Mouse (Mus musculus) embryo, embryonic 10.5 days (tissue): ENCODE results near the gene Espn.

ENCODE experiments used
- DNase-seq: peaks from one replicate; pipeline ENCODE4 v3.0.0-alpha.2; 2015; ENCODE audit warnings: low spot score

The Espn gene

DNA sequence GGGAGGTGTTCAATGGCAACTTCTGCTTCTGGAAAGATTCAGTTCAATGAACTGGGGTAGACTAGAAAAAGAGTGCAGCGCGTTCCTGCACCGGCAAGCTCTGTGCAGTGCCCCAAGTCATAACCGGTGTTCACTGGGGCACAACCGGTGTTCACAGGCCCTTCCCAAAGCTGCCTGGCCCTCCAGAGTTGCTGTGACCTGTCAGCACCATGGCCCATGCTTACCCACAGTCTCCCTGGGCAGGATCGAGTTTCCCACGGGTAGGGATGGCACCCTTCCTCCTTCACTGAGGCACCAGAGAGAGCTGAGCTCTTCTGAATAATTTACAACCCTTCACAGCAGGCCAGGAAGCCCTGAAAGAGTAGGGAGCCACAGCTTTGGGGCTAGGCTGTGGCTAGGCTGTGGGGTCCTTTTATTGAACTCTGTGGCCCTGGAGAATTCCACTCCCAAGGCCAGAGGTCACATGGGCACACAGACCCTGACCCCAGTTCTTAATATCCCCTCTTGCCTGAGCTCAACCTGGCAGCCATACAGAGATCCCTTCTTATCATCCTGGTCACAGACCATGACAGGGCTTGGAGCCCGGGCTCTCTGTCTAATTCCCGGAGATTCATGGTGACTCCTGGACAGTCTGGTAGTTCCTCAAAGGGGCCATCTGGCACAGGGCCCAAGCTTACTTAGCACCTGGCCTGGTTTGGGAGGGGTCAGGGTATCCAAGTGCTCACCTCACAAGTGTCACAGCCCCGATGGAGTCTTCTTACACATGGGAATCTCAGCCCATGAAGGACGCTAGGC, 5.9 kb downstream of the Espn start:
- no peak for DNase-seq

DNA sequence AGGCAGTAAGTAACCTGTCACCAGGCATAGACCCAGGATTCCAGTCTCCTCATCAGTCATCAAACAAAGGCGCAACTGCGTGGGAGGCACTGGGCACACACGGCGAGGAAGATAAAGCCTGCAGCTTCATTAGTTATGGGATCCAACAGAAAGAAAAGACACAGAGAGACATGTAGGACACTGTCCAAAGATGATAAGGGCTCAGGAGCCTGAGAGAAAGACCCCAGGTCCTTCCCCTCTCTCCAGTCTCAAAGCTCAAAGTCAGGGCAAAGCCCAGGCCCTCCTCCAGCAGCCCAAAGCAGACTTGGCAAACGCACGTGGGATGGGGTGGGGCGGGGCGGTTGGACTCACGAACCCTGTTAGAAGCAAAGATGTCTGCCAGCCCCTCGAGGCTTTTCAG, 6.7 kb downstream of the Espn start:
- DNase-seq: no peak

DNA sequence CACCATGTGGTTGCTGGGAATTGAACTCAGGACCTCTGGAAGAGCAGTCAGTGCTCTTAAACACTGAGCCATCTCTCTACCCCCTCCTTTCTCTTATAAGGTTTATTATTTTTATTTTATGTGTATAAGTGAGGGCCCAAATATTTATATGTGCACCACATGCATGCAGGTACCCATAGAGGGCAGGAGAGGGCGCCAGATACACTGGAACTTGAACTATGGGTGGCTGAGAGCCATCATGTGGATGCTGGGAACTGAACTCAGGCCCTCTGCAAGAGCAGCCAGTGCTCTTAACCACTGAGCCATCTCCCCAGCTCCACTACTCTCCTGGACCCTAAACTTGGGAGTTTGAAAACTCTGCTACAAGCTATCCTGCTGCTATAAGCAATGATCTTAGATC, 8.5 kb downstream of the Espn start:
- DNase-seq: no peak

DNA sequence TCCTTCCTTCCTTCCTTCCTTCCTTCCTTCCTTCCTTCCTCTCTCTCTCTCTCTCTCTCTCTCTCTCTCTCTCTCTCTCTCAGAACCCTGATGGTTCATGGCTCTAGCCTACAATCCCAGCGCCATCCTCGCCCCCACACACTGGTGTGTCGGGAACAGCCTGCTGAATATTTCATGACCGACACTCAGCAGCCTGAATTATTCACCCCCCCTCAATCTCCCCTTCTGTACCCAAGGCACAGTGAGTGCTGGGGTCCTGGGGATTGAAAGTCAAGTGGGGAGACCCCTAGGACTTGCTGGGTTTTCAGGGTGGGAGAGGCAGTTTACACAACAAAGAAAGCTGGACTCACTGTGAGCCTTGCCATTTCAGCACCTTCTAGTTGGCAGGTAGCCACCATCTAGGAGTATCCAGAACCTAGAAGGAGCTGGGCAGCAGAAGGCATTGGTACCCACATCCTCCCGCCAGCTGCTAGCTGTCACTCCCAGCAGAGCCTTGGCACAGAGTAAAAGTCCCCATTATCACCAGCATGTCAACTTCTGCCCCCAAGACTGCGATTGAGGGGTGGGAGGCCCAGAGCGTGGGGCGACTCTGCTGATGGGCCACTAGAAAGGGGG, 10.5 kb downstream of the Espn start:
- DNase-seq: no peak

DNA sequence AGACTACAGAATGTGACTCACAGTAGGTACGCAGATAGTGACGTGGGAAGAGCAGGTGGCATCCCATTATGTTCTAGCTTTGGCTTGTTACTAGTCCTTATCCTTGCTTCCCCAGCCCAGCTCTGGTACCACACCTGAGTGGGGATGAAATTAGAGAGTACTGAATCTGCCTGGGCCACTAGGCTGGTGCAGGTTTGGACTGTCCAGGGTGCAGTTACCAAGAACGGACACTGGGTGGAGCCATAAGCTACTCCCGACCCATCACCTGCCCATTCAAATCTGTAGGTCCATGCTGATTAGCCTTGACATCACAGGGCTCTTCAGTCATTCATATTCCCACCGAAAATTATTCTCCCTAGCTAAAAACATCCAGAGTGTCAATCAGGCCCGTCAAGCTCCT, 11.7 kb downstream of the Espn start:
- peak; percentile 67 for DNase-seq

DNA sequence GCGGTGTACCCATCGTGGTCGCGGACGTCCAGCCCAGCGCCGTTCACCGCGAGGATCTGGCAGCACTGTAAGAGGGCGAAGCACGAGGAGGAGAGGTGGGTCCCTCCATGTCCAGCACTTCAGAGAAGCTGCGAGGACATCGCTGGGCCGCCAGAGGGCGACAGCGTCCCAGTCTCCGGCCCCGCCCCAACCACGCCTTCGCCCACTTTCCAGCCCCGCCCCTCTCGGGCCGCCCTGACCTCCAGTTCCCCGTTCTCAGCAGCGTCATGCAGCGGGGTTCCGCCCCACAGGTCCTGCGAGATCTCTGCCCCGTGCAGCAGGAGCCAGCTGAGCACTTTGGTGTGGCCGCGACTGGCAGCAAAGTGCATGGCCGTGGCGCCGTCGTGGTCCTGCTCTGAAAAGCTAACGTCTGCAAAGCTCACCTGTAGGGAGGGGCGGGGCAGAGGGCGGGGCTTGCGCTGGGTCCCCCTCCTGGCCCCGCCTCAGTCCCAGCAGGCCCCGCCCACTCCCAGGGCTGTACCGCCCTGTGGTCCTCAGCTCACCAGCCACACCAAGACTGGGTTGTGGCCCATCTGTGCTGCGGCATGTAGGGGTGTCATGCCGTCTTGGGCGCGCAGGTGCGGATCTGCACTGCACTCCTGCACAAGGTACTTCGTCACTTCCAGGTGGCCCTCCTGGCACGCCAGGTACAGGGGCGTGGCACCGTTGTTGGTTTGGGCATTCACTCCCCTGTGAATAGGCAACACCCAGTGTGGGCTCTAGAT, 13.5 kb downstream of the Espn start:
- DNase-seq: peak; percentile 89

DNA sequence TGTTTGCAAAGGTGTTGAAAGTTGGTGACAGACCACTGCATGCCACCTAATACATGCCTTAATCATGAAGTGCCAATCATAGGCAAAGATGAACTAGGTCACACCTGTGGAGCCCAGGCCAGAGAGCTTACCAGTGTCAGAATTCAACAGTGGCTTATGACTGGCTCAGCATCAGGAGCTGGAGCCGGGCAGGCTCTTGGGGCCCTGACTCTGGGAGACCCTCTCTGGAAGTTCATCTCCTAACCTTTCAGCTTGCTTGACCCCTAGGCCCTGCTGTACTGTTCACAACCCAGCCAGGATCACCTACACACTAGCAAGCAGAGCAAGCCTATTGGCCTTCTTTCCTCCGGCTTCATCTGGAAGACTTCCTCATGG, 15.3 kb downstream of the Espn start:
- no peak for DNase-seq

DNA sequence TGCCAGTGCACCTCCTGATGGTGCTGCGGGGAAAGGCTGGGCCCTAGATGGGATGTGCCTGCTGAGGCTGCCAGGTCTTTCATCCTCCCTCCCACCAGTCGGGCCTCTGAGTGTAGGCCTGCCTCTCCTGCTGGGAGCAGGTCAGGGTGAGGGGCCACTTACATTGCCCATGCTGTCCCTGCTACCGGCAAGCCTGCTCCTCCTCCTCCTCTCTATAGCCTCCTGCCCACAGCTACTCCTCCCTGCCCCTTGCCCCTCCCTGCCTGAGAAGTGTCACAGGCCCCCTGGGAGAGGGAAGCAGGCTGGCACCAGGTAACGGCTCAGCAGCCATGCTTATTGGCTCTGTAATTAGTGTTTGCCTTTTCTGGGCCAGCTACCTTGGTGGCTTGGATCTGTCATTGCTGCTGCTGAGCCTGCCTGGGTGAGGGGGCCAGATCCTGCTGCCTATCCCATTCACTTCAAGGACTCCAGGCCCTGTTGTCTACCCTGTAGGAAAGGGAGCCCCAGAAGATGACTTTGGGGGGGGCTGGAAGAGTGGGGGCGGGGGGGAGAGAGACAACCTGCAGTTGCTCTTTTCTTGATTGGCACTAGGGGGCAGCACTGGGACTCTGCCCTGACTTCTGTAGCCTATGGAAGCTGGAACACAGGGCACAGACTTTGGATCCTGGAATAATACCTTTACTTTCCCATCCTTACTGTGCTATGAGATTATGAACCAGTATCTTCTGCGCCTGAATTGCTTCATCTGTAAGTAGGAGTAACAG, 15.9 kb downstream of the Espn start:
- no peak for DNase-seq

DNA sequence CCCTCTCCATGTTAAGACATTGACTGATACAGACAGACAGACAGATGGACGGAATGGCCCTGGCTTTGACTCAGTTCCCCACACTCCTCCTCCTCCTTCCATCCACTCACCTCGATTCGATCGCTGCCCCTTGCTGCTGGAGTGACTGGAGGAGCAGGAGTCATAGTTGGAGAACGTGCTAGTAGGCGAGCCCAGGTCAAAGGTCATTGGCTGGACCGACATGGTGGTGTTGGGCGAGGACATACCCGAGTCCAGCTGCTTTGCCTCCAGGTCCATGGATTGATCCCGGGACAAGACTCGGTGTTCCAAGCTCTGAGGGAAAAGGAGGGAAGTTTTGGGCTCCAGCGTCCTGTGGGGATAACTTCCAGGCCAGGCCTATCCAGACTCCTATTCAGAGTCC, 16.8 kb downstream of the Espn start:
- DNase-seq: no peak

DNA sequence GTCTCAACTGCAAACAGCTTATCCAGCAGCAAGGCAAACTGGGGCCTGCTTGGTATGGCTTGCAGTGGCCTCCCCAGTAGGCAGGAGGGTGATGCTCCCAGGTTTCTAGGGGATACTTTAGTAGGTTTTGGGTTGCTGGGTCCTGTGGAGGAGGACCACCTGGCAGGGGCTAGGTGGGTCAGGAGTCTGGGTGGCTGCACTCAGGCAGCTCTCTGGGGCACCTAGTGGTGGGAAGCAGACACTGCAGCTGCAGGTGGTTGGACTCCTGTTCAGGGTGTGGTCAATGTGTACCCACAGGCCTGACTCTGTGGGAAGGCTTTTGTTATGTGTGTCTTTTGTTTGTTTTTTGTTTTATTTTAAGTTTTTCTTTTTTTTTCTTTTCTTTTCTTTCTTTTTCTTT, 17.7 kb downstream of the Espn start:
- peak; percentile 65 for DNase-seq

DNA sequence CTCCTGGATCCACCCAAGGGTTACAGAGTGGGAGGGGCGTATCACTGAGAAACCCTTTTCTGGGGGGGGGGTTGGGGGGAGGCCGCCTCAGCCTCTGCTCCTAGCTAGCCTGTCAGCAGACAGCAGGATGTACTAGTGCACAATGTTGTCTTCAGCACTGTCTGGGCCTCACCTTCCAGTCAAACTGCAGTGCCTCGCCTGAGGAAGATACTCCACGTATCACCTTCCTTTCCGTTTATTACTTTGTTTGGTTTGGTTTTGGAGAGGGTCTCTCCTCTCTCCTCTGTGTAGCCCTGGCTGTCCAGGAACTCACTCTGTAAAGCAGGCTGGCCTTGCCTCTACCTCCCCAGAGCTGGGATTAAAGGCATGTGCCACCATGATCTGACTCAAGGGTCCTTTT, 19.0 kb downstream of the Espn start:
- no peak for DNase-seq

DNA sequence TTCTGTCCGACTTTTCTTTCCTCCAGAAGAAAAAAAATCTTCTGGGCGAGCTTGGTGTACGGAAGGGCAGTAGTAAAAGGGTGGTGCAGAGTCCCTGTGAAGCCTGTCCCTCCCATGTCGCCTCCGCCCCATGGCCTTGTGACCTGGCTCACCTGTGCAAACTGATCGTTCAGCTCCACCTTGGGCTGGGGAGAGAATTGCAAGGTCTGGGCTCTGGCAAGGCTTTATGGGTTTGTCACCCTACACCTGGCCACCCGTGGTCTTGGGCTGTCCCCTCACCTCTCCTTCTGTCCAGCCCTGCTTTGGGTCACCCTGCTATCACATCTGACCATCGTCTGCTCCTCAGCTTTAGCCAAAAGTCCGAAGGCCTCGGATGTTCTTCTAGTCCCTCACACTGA, 19.4 kb downstream of the Espn start:
- no peak for DNase-seq

DNA sequence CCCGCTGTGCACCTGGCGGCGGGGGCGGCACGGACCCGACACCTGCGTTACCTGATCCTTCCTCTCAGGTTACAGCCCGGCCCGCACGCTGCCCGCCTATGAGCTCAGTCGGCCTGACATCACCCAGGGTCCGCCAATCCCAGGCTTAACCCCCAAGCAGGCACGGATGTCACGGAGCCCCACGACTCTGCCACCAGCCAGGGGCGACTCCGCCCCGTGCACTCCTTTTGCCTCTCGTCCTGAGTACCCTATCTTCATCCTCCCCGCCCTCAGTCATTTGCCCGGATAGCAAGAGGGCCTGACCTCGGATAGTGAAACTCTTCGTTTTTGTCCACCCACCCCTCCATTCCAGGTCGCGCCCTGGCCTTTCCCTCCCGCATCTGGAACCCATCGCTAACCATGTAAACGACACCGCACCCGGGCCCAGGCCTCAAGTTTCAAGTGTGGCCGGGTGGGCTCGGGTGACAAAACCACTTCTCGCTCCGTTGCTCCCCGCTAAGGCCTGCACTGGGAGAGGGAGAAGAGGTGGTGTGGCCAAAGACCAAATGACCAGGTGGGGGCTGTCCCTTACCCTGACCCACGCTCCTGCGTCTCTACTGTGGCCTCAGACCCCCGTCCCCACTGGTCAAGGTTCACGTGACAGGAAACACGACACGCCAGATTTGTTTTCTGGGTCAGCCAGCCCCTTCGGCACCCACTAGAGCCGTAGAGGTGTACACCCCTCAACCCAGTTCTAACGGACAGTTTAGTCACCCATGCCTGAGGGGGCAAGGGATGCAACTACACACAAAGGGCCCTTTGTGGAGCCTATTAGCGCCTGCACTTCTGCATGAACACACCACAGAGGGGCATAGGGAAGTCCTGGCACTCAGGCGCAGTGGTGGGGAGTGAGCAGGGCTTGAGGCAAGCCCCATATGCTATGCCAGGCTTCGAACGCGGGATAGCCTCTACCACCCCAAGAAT, 20.1 kb downstream of the Espn start:
- DNase-seq: no peak

DNA sequence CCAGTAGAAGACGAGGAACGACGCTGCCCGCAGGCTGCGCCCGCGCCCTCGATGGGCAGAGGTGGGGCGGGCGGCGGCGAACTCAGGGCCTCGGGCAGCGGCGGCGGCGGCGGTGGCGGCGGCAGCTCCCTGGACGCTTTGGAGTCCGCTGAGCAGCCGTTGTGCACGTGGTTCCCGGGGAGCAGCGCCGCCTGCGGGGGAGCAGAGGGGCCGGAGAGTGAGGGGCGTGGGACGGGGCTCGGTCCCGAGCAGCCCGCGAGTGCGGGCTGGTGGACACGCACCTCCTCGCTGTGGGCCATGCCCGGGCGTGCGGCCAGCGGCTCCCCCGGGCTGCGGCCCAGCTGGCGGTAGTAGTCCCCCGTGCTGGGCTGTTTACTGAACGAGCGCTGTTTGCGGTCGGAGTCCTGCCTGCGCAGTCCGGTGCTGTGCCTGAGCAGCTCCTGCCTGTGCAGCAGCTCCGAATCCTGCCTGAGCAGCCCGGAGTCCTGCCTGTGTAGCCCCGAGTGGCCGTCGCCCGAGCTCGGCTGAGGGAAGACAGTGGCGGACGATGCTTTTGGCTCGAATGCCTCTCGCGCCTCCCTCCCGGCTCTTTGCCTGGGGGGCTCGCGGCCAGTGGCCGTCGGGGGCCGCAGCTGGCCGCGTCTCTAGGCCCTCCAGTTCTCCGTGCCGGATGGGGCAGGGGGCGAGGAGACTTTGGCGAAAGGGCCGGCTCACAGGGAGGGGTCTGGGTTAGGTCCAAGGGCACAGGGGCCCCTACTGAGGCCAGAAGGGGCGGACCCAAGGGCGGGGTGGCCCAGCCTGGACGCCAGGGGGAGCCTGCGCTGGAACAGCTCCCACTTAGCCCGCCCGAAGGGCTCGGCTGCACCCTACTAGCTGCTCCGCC, 21.2 kb downstream of the Espn start:
- no peak for DNase-seq

DNA sequence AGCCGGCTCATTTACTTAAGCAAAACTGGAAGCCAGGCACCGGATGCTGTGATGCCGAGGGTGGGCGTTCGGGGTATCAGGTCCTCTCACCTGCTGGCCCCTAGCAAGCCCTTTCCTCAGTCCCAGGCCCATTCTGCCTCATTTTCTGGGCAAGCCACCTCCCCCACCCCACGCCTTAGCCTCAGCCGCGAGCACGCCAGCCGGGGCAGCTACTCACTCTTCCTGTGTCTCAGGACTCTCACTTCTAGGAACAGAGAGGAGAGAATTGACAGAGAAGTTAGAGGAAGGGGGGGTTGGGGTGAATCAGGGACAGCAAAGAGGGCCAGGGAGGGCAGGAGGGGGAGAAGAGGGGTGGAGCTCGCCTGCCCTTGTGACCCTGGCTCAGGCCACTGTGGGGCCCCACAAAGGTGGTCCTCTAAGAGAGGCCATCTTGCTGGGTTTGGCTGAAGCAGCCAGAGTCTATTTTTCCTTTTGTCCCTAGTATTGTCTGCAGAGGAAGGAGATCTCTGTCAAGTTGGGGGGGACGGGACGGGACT, 22.7 kb downstream of the Espn start:
- DNase-seq: no peak

DNA sequence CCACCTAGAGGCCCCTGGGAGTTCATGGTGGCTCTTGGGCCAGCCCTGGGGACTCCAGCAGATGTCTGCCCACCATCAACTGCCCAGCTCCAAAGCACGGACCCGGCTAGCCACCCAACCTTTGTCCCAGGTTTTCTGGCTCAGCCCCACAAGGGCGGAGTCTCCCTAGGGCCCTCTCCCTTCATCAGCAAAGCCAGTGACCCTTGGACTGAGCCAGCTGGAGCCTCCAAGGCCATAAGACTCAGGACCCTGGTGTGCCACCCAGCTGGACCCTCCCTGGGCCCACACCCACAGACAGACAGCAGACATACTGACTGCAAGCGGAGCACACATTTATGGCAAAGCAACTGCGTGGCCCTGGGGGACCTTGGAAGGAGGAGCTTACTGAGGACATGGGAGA, 23.4 kb downstream of the Espn start:
- no peak for DNase-seq

DNA sequence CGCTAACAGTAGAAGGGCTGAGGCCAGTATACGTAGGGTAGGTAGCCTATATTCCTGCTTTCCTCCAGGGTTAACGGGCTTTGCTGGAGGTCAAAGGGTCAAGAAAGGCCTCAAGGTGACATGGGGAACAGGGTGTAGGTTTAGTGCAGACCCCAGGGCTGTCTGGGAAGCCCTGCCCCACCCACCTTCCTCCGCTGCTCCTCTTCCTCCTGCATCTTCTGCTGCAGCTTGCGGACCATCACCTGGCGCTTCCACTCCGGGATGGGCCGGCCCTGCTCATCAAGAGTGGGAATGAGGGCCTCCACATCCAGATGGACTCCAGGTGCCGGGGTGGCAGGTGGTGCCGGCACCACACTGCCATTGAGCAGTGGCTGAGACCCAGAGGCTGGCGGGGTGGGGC, 24.3 kb downstream of the Espn start:
- DNase-seq: no peak

DNA sequence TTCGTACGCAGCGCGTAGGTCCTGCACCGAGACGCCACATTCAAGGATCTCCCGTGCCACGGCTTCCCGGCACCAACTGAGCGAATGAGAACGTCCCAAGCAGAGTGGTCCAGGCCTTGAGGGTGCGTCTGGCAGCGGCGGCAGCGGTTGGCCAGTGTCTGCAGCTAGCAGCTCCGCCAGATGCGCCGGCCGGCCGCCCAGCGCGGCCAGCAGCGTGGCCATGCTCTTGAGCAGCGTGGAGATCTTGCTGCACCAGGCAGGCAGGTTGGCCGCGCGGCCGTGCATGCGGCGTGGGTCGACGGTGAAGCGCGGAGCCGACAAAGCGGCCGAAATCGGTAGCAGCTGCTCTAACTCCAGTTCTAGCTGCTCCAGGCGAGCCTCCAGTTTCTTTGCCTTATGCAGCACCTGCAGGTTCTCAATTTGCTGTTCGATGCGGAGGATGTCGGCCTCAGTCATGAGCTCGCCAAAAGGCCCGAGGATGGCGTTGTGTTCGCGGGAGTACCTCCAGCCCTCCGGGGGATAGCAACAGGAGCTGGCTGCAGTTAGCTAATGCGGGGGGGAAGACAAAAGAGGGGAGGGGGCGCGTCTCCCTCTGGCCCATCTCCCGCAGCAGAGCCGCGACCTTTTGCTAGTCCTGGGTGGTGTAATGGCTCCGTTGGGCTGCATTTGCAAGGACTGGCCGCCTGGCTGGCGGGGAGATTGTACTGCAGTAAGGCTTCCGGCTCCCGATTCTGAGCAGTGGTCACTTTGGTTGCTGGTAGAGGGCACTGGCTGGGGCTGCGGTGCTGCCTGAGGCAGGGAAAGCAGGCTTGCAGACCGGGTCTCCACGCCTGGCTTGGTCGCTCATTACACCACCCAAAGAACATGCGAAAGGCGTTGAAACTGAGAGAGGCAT, 25.9 kb downstream of the Espn start:
- peak; percentile 57 for DNase-seq
